Mouse (Mus musculus) cerebellum, adult 2 months (tissue): Measurements from ENCODE around the gene Itgb5.

ENCODE experiments used
- CTCF ChIP-seq: fragments of 200-500 bp; IDR thresholded peaks from 2 replicates; pipeline ENCODE4 v1.5.1; 2011; ENCODE audit warnings: low read depth, mild to moderate bottlenecking, control low read depth, low read length, moderate library complexity, borderline replicate concordance; ENCODE audit not compliant: insufficient read depth
- POLR2A ChIP-seq: fragments of 200-500 bp; IDR thresholded peaks from 2 replicates; pipeline ENCODE4 v1.6.1; 2011; ENCODE audit warnings: low read length, control low read depth, borderline replicate concordance; ENCODE audit not compliant: insufficient read depth

GRCm38 (mm10) chr16:33927263-33927824 lies 97.9 kb downstream of the Itgb5 start:
- no peak for TF ChIP-seq CTCF
- no peak for TF ChIP-seq POLR2A
